ENCODE assay signal across 9 mouse cellular contexts in the genomic region with DNA sequence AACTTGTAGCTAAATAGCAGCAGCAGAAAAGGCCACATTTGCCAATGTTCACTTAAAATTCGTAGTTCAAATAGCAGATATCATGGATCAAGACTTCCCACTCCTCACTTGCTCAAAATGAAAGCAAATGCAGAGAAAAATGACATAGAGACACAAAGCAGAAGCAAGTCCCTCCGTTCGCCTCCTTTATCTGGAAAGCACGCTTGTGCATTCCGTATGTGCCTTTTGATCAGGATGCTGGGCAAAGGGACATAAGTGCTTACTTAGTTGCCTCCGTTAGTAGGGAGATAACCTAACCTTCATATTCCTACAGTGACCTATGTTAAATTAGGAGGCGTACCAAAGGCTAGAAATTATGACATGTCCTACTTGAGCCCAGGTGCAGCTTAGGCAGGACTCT. TPM values are rescaled to one million over a fixed set of nuclear protein-coding genes. Genes with fewer than 3 reads are reported as not detected.
DNase-seq lines count a peak whose midpoint lies in the region; ATAC-seq and TF ChIP-seq lines count a peak whose summit lies in the region.
"Had no signal": no experiment of that assay in that cellular context is flagged by ENCODE, and none has a peak within 500 bp of the region (broad histone marks: within the 10 kb centered on the region; RNA-seq: fewer than 3 reads in every experiment).

No protein-coding gene starts in this region.

- 66% methylated on average over 7 of the region's 7 CpGs for WGBS in hindbrain, embryonic 11.5 days
- 17% methylated on average over 7 of the region's 7 CpGs for WGBS in liver, embryonic 14.5 days (ENCODE audit: insufficient replicate concordance)

- DNase-seq in A20 (ENCODE audit: low read depth, low spot score): peak; percentile 55
- peak; percentile 36 for DNase-seq in brain, adult 2 months (ENCODE audit: low read depth, low spot score)
- no peak for DNase-seq in hindbrain, embryonic 11.5 days (ENCODE audit: low spot score)
- no peak for DNase-seq in liver, embryonic 14.5 days (ENCODE audit: low read depth in 3 of 3, low spot score in 3 of 3)
- no peak for DNase-seq in right cerebral cortex, adult 18-20 months
- no peak for DNase-seq in urinary bladder, postnatal 25 days (ENCODE audit: low spot score)
- no peak for DNase-seq in cerebellum, adult 9-11 months
- DNase-seq in c-Kit-positive CD71-positive TER-119-positive erythroid progenitor cells, embryonic 14.5 days (ENCODE audit: low spot score): no peak
- DNase-seq: cerebellum, adult 9-10 months had no signal

- H3K4me1 ChIP-seq in hindbrain, embryonic 11.5 days (replicated peaks; ENCODE audit: control insufficient read depth, insufficient read depth, low read length): peaks cover 2% of the 10 kb centered on the region; the same call in 1 of the 2 replicates
- peaks cover 0 to 17% of the 10 kb centered on the region in 2 experiments; a peak in 3 of 4 replicates for H3K4me1 ChIP-seq in liver, embryonic 14.5 days (replicated peaks; ENCODE audit: control insufficient read depth in 2 of 2, insufficient read depth in 2 of 2, low read length in 1 of 2)

- 0 out of 2 replicates have a peak overlapping the region, but pooled peaks have one; percentile 4 for H3K4me3 ChIP-seq in hindbrain, embryonic 11.5 days (ENCODE audit: low read depth, low read length)
- peak overlapping the region; percentile 7 to 68 for H3K4me3 ChIP-seq in liver, embryonic 14.5 days (ENCODE audit: insufficient read depth in 1 of 2, low read depth in 2 of 2, low read length in 2 of 2)

- no peaks in the 10 kb centered on the region for H3K27me3 ChIP-seq in hindbrain, embryonic 11.5 days (ENCODE audit: control insufficient read depth, insufficient read depth, low read length)
- H3K27me3 ChIP-seq in liver, embryonic 14.5 days (ENCODE audit: control insufficient read depth, insufficient read depth, low read length): no peaks in the 10 kb centered on the region

- TF ChIP-seq CTCF in liver, embryonic 14.5 days (IDR thresholded peaks at IDR 0.05; ENCODE audit: low read depth): no peak

- H3K9ac ChIP-seq in hindbrain, embryonic 11.5 days (ENCODE audit: low read depth, low read length): peak overlapping the region; percentile 23; the same call in 1 of the 2 replicates
- H3K9ac ChIP-seq in liver, embryonic 14.5 days (replicated peaks): peak overlapping the region; percentile 63

- no peaks in the 10 kb centered on the region for H3K9me3 ChIP-seq in hindbrain, embryonic 11.5 days (ENCODE audit: control insufficient read depth, low read length)
- H3K9me3 ChIP-seq in liver, embryonic 14.5 days (ENCODE audit: control insufficient read depth, low read length): no peaks in the 10 kb centered on the region

- ATAC-seq in hindbrain, embryonic 11.5 days (ENCODE audit: low FRiP score): no peak
- ATAC-seq in liver, embryonic 14.5 days (ENCODE audit: insufficient read depth): no peak

- H3K27ac ChIP-seq in hindbrain, embryonic 11.5 days (ENCODE audit: low read depth, low read length): peak overlapping the region; percentile 24; the same call in 1 of the 2 replicates
- H3K27ac ChIP-seq in liver, embryonic 14.5 days: peak overlapping the region; percentile 44

- peak overlapping the region; percentile 90 for H3K4me2 ChIP-seq in hindbrain, embryonic 11.5 days (replicated peaks; ENCODE audit: low read depth, low read length)
- peak overlapping the region; percentile 91 for H3K4me2 ChIP-seq in liver, embryonic 14.5 days (ENCODE audit: low read depth)

- H3K36me3 ChIP-seq in hindbrain, embryonic 11.5 days (ENCODE audit: control insufficient read depth, insufficient read depth, low read length): peaks cover 5% of the 10 kb centered on the region; the same call in 1 of the 2 replicates
- peaks cover 34% of the 10 kb centered on the region for H3K36me3 ChIP-seq in liver, embryonic 14.5 days (replicated peaks; ENCODE audit: control insufficient read depth, insufficient read depth, low read depth)

- TF ChIP-seq EP300 in liver, embryonic 14.5 days (IDR thresholded peaks at IDR 0.05; ENCODE audit: low read depth): no peak

RNA-seq across cellular contexts. Expression of a gene that starts 5.6 kb away (rescaled TPM):
- polyA plus RNA-seq in hindbrain, embryonic 11.5 days (2014; fragmentation: Nextera tagmentation; extraction: Ambion mirVana): 66.6 and 71.7 TPM in 2 replicates
- polyA plus RNA-seq in liver, embryonic 14.5 days (2012; rRNA removed): 10.9 and 13.0 TPM in 2 replicates
- 29.4 and 33.0 TPM in 2 replicates for polyA plus RNA-seq in liver, embryonic 14.5 days (2014; fragmentation: Nextera tagmentation; extraction: Ambion mirVana)

RNA-seq across cellular contexts. Expression of a gene that starts 8.6 kb away (rescaled TPM):
- not detected in 2 replicates for polyA plus RNA-seq in hindbrain, embryonic 11.5 days (2014; fragmentation: Nextera tagmentation; extraction: Ambion mirVana)
- polyA plus RNA-seq in liver, embryonic 14.5 days (2012; rRNA removed): not detected in 2 replicates
- polyA plus RNA-seq in liver, embryonic 14.5 days (2014; fragmentation: Nextera tagmentation; extraction: Ambion mirVana): not detected in 2 replicates

Comparison
In these comparisons a context has a peak if more than half of its experiments do, and no peak if none do; other contexts are left out.
1. DNase-seq: peak in A20 (single experiment) and brain, adult 2 months (single experiment); none in hindbrain, embryonic 11.5 days (single experiment), liver, embryonic 14.5 days (0 of 3), right cerebral cortex, adult 18-20 months (single experiment), urinary bladder, postnatal 25 days (single experiment), cerebellum, adult 9-11 months (single experiment) and c-Kit-positive CD71-positive TER-119-positive erythroid progenitor cells, embryonic 14.5 days (single experiment).